Mouse (Mus musculus): ENCODE data around the gene Dvl1. TPM values are rescaled to one million over a fixed set of nuclear protein-coding genes. Genes with fewer than 3 reads are reported as not detected.

Gene Dvl1
- polyA plus RNA-seq, 1 experiment from 2014 or later = 17.8 TPM

DNA sequence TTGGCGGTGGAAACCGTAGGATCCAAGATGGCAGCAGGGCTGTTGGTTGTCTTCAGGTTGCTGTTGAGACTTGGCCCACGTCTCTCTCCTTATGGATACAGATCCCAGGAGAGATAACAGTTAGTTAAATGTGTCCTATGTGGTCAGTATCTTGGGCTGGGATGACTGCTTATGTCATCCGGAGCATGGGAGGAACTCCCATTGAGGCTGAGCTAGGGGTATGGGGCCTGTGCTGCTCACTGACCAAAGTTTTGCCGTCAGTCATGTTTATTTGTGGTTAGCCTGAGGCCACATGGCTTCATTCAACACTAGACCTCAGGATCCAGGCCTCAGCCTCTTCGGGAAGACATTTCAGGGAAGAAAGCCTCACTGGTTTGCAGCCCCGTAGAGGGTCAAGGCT, 24.2 kb downstream of the Dvl1 start:
- Histone ChIP-seq H3K4me3 (ENCODE audit: low read depth, low read length) (no peak overlapping the region), H3K9ac (no peak overlapping the region), H3K4me1 (ENCODE audit: insufficient read depth) (peaks cover 4% of the 10 kb centered on the region; the same call in 1 of the 2 replicates), H3K27me3 (ENCODE audit: insufficient read depth, low read length) (no peaks in the 10 kb centered on the region), H3K36me3 (ENCODE audit: insufficient read depth) (peaks cover 48% of the 10 kb centered on the region), H3K27ac (ENCODE audit: low read depth) (no peak overlapping the region), H3K4me2 (no peak overlapping the region), H3K9me3 (ENCODE audit: low read depth, low read length) (no peaks in the 10 kb centered on the region)
- 83% methylated on average over 7 of the region's 7 CpGs for WGBS
- ATAC-seq (ENCODE audit: insufficient read depth) = no peak
- DNase-seq = no peak
- TF ChIP-seq CTCF (IDR thresholded peaks at IDR 0.05; ENCODE audit: low read depth) = no peak

DNA sequence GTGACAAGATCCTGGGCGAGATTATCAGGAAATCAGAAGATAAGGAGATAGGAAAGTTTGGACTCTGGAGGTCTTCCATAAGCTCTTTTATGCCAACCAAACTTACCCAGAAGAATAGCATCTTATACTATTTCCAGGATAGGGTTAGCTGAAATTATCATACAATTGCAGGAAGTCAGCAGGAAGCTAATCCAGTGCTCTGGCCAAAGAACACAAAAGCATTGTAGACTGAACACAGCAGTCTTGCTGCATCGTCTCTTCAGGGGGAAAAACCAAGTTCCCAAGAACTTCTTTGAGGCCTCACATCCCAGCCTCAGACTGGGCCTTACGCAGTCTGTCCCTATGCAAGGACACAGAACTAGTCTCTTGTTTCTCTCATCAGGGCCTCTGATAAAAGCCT, 36.4 kb downstream of the Dvl1 start:
- 80% methylated on average over 3 of the region's 3 CpGs for WGBS
- H3K4me2 ChIP-seq = no peak overlapping the region
- H3K27ac ChIP-seq (ENCODE audit: low read depth) = peak overlapping the region; percentile 67; the same call in 1 of the 2 replicates
- no peak for TF ChIP-seq CTCF (IDR thresholded peaks at IDR 0.05; ENCODE audit: low read depth)
- no peak for ATAC-seq (ENCODE audit: insufficient read depth)
- H3K9me3 ChIP-seq (ENCODE audit: low read depth, low read length) = no peaks in the 10 kb centered on the region
- H3K36me3 ChIP-seq (ENCODE audit: insufficient read depth) = peaks cover 47% of the 10 kb centered on the region
- no peak overlapping the region for H3K4me3 ChIP-seq (ENCODE audit: low read depth, low read length)
- H3K9ac ChIP-seq = no peak overlapping the region
- peak; percentile 34 for DNase-seq
- H3K4me1 ChIP-seq (ENCODE audit: insufficient read depth) = no peaks in the 10 kb centered on the region
- no peaks in the 10 kb centered on the region for H3K27me3 ChIP-seq (ENCODE audit: insufficient read depth, low read length)

DNA sequence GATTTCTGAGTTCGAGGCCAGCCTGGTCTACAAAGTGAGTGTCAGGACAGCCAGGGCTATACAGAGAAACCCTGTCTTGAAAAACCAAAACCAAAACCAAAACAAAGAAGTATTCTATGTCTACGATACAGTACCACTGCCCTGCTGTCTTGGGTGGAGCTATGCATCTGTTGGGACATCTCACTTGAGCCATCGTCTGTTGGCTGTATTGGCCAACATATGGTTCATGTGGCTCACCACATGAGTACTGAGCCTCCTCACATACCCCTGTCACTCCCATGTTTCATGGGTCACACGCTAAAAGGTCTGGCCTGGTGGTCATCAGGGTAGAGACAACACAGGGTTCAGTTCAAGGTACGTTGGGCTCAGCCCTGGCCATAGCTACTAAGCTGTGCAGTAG, 39.1 kb downstream of the Dvl1 start:
- DNase-seq = no peak
- no peak overlapping the region for H3K27ac ChIP-seq (ENCODE audit: low read depth)
- H3K9ac ChIP-seq = no peak overlapping the region
- WGBS = 92% methylated on average over 5 of the region's 5 CpGs
- ATAC-seq (ENCODE audit: insufficient read depth) = no peak
- H3K4me1 ChIP-seq (ENCODE audit: insufficient read depth) = no peaks in the 10 kb centered on the region
- H3K4me3 ChIP-seq (ENCODE audit: low read depth, low read length) = no peak overlapping the region
- peaks cover 60% of the 10 kb centered on the region for H3K36me3 ChIP-seq (ENCODE audit: insufficient read depth)
- H3K4me2 ChIP-seq = no peak overlapping the region
- H3K27me3 ChIP-seq (ENCODE audit: insufficient read depth, low read length) = no peaks in the 10 kb centered on the region
- no peaks in the 10 kb centered on the region for H3K9me3 ChIP-seq (ENCODE audit: low read depth, low read length)
- TF ChIP-seq CTCF (IDR thresholded peaks at IDR 0.05; ENCODE audit: low read depth) = no peak

DNA sequence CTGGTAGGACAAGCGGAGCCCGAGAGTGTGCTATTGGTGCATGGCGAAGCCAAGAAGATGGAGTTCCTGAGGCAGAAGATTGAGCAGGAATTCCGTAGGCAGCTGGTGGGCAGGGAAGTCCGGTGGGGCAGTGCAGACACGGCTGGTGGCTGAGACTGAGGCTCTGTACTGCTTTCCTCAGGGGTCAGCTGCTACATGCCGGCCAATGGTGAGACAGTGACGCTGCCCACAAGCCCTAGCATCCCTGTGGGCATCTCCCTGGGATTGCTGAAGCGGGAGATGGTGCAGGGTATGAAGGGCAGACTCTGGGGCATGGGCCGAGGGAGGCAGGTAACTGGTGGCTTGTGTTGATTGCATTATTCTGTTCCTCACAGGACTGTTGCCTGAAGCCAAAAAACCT, 40.5 kb downstream of the Dvl1 start:
- Histone ChIP-seq H3K9ac (no peak overlapping the region; the same call in 1 of the 2 replicates), H3K4me2 (no peak overlapping the region), H3K9me3 (ENCODE audit: low read depth, low read length) (no peaks in the 10 kb centered on the region), H3K27ac (ENCODE audit: low read depth) (no peak overlapping the region), H3K4me3 (ENCODE audit: low read depth, low read length) (no peak overlapping the region), H3K4me1 (ENCODE audit: insufficient read depth) (no peaks in the 10 kb centered on the region), H3K36me3 (ENCODE audit: insufficient read depth) (peaks cover 60% of the 10 kb centered on the region), H3K27me3 (ENCODE audit: insufficient read depth, low read length) (no peaks in the 10 kb centered on the region)
- 88% methylated on average over 10 of the region's 10 CpGs for WGBS
- ATAC-seq (ENCODE audit: insufficient read depth) = no peak
- no peak for TF ChIP-seq CTCF (IDR thresholded peaks at IDR 0.05; ENCODE audit: low read depth)
- no peak for DNase-seq

DNA sequence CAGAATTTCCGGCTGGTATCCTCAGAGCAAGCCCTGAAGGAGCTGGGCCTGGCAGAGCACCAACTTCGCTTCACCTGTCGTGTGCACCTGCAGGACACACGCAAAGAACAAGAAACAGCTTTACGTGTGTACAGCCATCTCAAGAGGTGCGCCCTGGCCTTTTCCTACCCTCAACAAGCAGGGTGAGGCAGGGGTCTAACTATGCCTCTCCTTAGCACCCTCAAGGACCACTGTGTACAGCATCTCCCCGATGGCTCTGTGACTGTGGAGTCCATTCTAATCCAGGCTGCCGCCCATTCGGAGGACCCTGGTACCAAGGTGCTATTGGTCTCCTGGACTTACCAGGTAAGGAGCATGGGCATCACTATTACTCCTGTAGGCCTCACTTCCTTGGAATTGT, 41.0 kb downstream of the Dvl1 start:
- no peak for DNase-seq
- no peaks in the 10 kb centered on the region for H3K27me3 ChIP-seq (ENCODE audit: insufficient read depth, low read length)

DNA sequence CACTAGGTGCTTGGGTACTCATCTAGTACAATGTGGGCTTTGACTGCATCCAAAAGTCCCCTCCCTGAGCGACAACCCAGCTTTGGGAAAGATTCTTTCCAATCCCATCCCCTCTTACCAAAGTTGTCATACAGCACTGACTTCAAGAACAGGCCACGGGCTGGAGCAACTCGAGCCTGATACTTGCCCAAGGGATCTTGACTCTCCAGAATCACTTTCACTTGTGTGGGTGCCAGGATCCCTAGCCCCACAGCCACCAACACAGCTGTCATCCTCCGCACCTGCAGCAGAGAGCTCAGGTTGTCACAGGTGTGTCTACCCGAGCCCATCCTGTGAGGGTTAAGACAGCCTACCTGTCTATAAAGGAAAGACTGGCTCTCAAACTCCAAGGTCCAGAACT, 42.1 kb downstream of the Dvl1 start:
- WGBS = 78% methylated on average over 5 of the region's 5 CpGs
- peaks cover 53% of the 10 kb centered on the region for H3K36me3 ChIP-seq (ENCODE audit: insufficient read depth)
- no peak overlapping the region for H3K4me3 ChIP-seq (ENCODE audit: low read depth, low read length)
- TF ChIP-seq CTCF (IDR thresholded peaks at IDR 0.05; ENCODE audit: low read depth) = no peak
- no peaks in the 10 kb centered on the region for H3K27me3 ChIP-seq (ENCODE audit: insufficient read depth, low read length)
- H3K9ac ChIP-seq = no peak overlapping the region
- H3K4me2 ChIP-seq = no peak overlapping the region
- no peak for ATAC-seq (ENCODE audit: insufficient read depth)
- peaks cover 6% of the 10 kb centered on the region for H3K4me1 ChIP-seq (ENCODE audit: insufficient read depth)
- H3K27ac ChIP-seq (ENCODE audit: low read depth) = no peak overlapping the region
- H3K9me3 ChIP-seq (ENCODE audit: low read depth, low read length) = no peaks in the 10 kb centered on the region
- DNase-seq = no peak

More for the DNA sequence above, 41.0 kb downstream of the Dvl1 start:
- Histone ChIP-seq H3K4me1 (ENCODE audit: insufficient read depth) (0 out of 2 replicates have a peak, but pooled peaks cover under 1% of the 10 kb centered on the region), H3K4me3 (ENCODE audit: low read depth, low read length) (no peak overlapping the region), H3K36me3 (ENCODE audit: insufficient read depth) (peaks cover 60% of the 10 kb centered on the region), H3K4me2 (no peak overlapping the region), H3K27ac (ENCODE audit: low read depth) (no peak overlapping the region), H3K9ac (no peak overlapping the region), H3K9me3 (ENCODE audit: low read depth, low read length) (no peaks in the 10 kb centered on the region)
- no peak for TF ChIP-seq CTCF (IDR thresholded peaks at IDR 0.05; ENCODE audit: low read depth)
- ATAC-seq (ENCODE audit: insufficient read depth) = no peak
- WGBS = 92% methylated on average over 9 of the region's 9 CpGs

DNA sequence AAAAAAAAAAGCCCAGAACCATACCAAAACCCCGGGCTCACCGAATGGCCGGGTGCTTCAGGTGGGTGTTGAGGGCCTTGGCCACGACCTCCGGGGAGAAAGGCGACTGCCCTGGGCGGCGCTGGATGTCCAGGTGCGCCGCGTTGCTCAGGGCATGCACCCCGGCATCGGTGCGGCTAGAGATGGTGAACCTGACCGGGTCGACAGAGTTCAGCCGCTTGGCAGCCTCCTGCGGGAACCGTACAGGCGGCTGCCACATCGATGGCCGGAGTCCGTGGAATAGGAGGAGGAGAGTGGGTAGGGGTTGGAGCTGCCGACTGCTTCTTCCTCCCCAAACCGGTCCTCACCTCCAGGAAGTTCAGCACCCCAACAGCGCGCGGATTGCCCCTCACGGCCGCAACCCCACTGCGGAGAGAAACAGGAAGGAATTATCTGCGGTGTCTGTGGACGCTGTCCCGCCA, 43.8 kb downstream of the Dvl1 start:
- Histone ChIP-seq H3K27ac (ENCODE audit: low read depth) (no peak overlapping the region), H3K36me3 (ENCODE audit: insufficient read depth) (peaks cover 46% of the 10 kb centered on the region), H3K4me1 (ENCODE audit: insufficient read depth) (peaks cover 15% of the 10 kb centered on the region), H3K4me2 (peak overlapping the region; percentile 97), H3K9ac (peak overlapping the region; percentile 65), H3K9me3 (ENCODE audit: low read depth, low read length) (no peaks in the 10 kb centered on the region), H3K4me3 (ENCODE audit: low read depth, low read length) (peak overlapping the region; percentile 87), H3K27me3 (ENCODE audit: insufficient read depth, low read length) (no peaks in the 10 kb centered on the region)
- 0 out of 2 replicates have a peak, but pooled peaks have one; percentile 0 for ATAC-seq (ENCODE audit: insufficient read depth)
- DNase-seq = peak; percentile 8
- under 1% methylated on average over 34 of the region's 34 CpGs for WGBS
- TF ChIP-seq CTCF (IDR thresholded peaks at IDR 0.05; ENCODE audit: low read depth) = no peak

Measured in lung, embryonic 14.5 days (tissue).